Mouse (Mus musculus): ENCODE measurements around the gene Hspa14. TPM values are rescaled to one million over a fixed set of nuclear protein-coding genes. Genes with fewer than 3 reads are reported as not detected.
A peak's percentile ranks its signal among the peaks of the same experiment; 100 is the strongest.

Gene Hspa14
- polyA plus RNA-seq, 1 experiment: 49.0 TPM

DNA sequence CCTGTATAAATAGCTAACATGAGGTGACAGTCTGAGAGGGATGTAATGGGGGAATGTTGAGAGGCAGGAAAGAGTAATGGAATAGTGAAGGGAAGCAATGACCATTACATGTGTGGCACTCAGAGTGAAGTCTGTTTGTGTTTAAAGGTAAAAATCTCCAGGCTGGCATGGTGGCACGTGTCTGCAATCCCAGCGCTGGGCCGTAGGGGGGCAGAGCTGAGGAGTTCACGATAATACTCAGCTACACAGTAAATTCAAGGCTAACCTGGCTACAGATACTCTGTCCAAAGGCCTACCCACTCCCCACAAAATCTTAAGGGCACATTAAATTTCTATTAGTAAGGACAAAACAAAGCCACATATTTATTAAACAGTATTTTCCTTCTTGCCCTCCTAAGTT, 56.0 kb downstream of the Hspa14 start:
- Histone ChIP-seq H3K4me3 (ENCODE audit: insufficient read depth, poor library complexity, severe bottlenecking) (no peak overlapping the region), H3K36me3 (ENCODE audit: control insufficient read depth, insufficient read depth) (peaks cover 82% of the 10 kb centered on the region), H3K79me2 (ENCODE audit: control insufficient read depth, insufficient read depth) (no peaks in the 10 kb centered on the region), H3K79me3 (ENCODE audit: low read depth) (no peaks in the 10 kb centered on the region), H3ac (ENCODE audit: control insufficient read depth, insufficient read length, low read depth) (no peak overlapping the region), H3K27me3 (ENCODE audit: control insufficient read depth, insufficient read depth, insufficient read length) (no peaks in the 10 kb centered on the region)
- TF ChIP-seq CTCF (IDR thresholded peaks at IDR 0.05; ENCODE audit: control insufficient read depth, insufficient read depth, insufficient read length) (no peak), FOSL1 (IDR thresholded peaks at IDR 0.05; ENCODE audit: insufficient read depth, low read length, poor library complexity, severe bottlenecking) (no peak), MAX (IDR thresholded peaks at IDR 0.05) (no peak), MYOD1 (IDR thresholded peaks at IDR 0.05; ENCODE audit: control insufficient read depth, insufficient read length, low read depth) (no peak), USF1 (IDR thresholded peaks at IDR 0.05; ENCODE audit: low read depth) (no peak), MYOG (IDR thresholded peaks at IDR 0.05; ENCODE audit: control insufficient read depth, extremely low read depth, insufficient read length) (no peak), CEBPB (IDR thresholded peaks at IDR 0.05; ENCODE audit: low read depth) (no peak)

DNA sequence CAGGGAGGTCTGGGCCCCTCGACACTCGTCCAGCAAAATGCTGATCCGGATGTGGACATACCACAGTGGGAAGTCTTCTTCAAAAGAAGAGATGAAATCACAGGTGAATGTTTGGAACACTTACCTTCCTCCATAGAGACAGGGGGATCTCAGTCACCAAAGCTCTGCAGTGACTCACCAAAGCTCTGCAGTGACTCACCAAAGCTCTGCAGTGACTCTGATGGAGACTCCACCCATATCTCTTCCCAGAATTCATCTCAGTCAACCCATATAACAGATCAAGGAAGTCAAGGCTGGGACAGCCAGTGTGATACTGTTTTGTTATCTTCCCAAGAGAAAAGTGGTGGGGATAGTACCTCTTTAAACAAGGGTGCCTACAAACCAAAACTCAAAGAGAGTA, 59.5 kb downstream of the Hspa14 start:
- Histone ChIP-seq H3K36me3 (ENCODE audit: control insufficient read depth, insufficient read depth) (peaks cover 63% of the 10 kb centered on the region), H3K27me3 (ENCODE audit: control insufficient read depth, insufficient read depth, insufficient read length) (no peaks in the 10 kb centered on the region), H3K79me3 (ENCODE audit: low read depth) (no peaks in the 10 kb centered on the region), H3K79me2 (ENCODE audit: control insufficient read depth, insufficient read depth) (no peaks in the 10 kb centered on the region), H3K4me3 (ENCODE audit: insufficient read depth, poor library complexity, severe bottlenecking) (no peak overlapping the region), H3ac (ENCODE audit: control insufficient read depth, insufficient read length, low read depth) (no peak overlapping the region)
- TF ChIP-seq FOSL1 (IDR thresholded peaks at IDR 0.05; ENCODE audit: insufficient read depth, low read length, poor library complexity, severe bottlenecking) (peak; percentile 65), CEBPB (IDR thresholded peaks at IDR 0.05; ENCODE audit: low read depth) (no peak), CTCF (IDR thresholded peaks at IDR 0.05; ENCODE audit: control insufficient read depth, insufficient read depth, insufficient read length) (no peak)

DNA sequence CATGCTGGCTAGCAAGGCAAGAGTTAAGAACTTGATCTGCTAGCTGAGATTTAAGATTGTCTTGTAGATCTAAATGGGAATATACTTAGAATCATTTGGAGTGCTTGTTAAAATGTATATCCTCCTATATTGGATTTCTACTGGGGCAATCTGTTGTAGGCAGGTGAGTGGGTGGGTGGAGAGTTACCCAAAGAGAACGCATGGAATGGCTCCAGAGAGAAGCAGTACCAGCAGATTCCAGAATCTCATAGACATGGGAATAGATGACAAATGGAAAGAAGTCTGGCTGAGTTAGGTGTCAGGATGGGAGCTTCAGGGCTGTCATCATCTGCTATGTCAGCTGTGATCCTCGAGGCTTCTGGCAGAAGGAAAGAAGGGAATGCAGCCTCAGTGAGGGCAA, 63.2 kb downstream of the Hspa14 start:
- H3K27me3 ChIP-seq (ENCODE audit: control insufficient read depth, insufficient read depth, insufficient read length): no peaks in the 10 kb centered on the region
- no peak overlapping the region for H3K4me3 ChIP-seq (ENCODE audit: insufficient read depth, poor library complexity, severe bottlenecking)
- H3K36me3 ChIP-seq (ENCODE audit: control insufficient read depth, insufficient read depth): peaks cover 30% of the 10 kb centered on the region
- H3K79me2 ChIP-seq (ENCODE audit: control insufficient read depth, insufficient read depth): no peaks in the 10 kb centered on the region
- H3K79me3 ChIP-seq (ENCODE audit: low read depth): no peaks in the 10 kb centered on the region
- H3ac ChIP-seq (ENCODE audit: control insufficient read depth, insufficient read length, low read depth): no peak overlapping the region
- TF ChIP-seq MAX (IDR thresholded peaks at IDR 0.05) (no peak), MYOG (IDR thresholded peaks at IDR 0.05; ENCODE audit: control insufficient read depth, extremely low read depth, insufficient read length) (no peak), USF1 (IDR thresholded peaks at IDR 0.05; ENCODE audit: low read depth) (no peak), MYOD1 (IDR thresholded peaks at IDR 0.05; ENCODE audit: control insufficient read depth, insufficient read length, low read depth) (no peak), FOSL1 (IDR thresholded peaks at IDR 0.05; ENCODE audit: insufficient read depth, low read length, poor library complexity, severe bottlenecking) (no peak), CEBPB (IDR thresholded peaks at IDR 0.05; ENCODE audit: low read depth) (no peak), CTCF (IDR thresholded peaks at IDR 0.05; ENCODE audit: control insufficient read depth, insufficient read depth, insufficient read length) (no peak)

DNA sequence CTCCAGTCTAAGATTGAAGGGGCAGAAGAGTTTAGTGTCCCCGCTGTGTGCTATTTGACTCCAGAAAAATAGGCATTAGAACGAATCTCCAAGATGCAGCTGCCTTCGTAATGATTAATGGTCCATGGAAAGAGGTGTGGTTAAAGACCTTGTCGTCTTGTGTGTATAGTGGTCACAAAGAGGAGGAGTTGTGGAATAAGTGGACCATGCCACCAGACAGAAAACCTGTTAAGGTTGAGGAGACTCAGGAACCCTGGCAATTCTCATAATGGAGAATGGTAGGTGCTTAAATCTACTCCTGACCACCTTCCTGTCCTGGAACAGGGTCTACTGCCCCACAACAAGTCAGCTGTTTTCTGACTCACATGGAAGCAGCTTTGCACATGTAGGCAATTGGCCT, 66.6 kb downstream of the Hspa14 start:
- Histone ChIP-seq H3K4me3 (ENCODE audit: insufficient read depth, poor library complexity, severe bottlenecking) (no peak overlapping the region), H3ac (ENCODE audit: control insufficient read depth, insufficient read length, low read depth) (no peak overlapping the region), H3K36me3 (ENCODE audit: control insufficient read depth, insufficient read depth) (peaks cover 10% of the 10 kb centered on the region), H3K79me3 (ENCODE audit: low read depth) (no peaks in the 10 kb centered on the region), H3K27me3 (ENCODE audit: control insufficient read depth, insufficient read depth, insufficient read length) (no peaks in the 10 kb centered on the region), H3K79me2 (ENCODE audit: control insufficient read depth, insufficient read depth) (no peaks in the 10 kb centered on the region)
- TF ChIP-seq MYOG (IDR thresholded peaks at IDR 0.05; ENCODE audit: control insufficient read depth, extremely low read depth, insufficient read length) (no peak), FOSL1 (IDR thresholded peaks at IDR 0.05; ENCODE audit: insufficient read depth, low read length, poor library complexity, severe bottlenecking) (no peak), MYOD1 (IDR thresholded peaks at IDR 0.05; ENCODE audit: control insufficient read depth, insufficient read length, low read depth) (no peak), USF1 (IDR thresholded peaks at IDR 0.05; ENCODE audit: low read depth) (no peak), MAX (IDR thresholded peaks at IDR 0.05) (no peak), CTCF (IDR thresholded peaks at IDR 0.05; ENCODE audit: control insufficient read depth, insufficient read depth, insufficient read length) (no peak), CEBPB (IDR thresholded peaks at IDR 0.05; ENCODE audit: low read depth) (no peak)

DNA sequence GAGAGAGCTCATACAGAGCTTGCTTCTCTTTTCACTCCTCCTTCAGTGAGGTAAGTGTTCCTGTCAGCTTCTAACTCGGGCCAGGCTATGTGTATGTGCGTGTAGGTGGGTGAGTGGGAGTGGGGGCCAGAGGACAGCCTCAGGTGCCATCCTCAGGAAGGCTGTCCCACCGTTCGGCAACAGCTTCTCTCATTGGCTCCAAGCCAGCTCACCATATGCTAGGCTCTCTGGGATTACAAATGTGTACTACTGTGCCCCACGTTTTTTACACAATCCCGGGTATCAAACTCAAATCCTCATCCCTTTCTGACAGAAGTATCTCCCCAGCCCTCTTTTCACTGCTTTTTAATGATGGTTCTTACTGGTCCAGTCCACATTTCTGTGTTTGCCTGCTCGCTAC, 68.4 kb downstream of the Hspa14 start:
- Histone ChIP-seq H3K79me2 (ENCODE audit: control insufficient read depth, insufficient read depth) (no peaks in the 10 kb centered on the region), H3ac (ENCODE audit: control insufficient read depth, insufficient read length, low read depth) (no peak overlapping the region), H3K4me3 (ENCODE audit: insufficient read depth, poor library complexity, severe bottlenecking) (no peak overlapping the region), H3K27me3 (ENCODE audit: control insufficient read depth, insufficient read depth, insufficient read length) (no peaks in the 10 kb centered on the region), H3K36me3 (ENCODE audit: control insufficient read depth, insufficient read depth) (peaks cover 14% of the 10 kb centered on the region), H3K79me3 (ENCODE audit: low read depth) (no peaks in the 10 kb centered on the region)
- TF ChIP-seq MYOG (IDR thresholded peaks at IDR 0.05; ENCODE audit: control insufficient read depth, extremely low read depth, insufficient read length) (no peak), MAX (IDR thresholded peaks at IDR 0.05) (no peak), CEBPB (IDR thresholded peaks at IDR 0.05; ENCODE audit: low read depth) (no peak), CTCF (IDR thresholded peaks at IDR 0.05; ENCODE audit: control insufficient read depth, insufficient read depth, insufficient read length) (no peak), FOSL1 (IDR thresholded peaks at IDR 0.05; ENCODE audit: insufficient read depth, low read length, poor library complexity, severe bottlenecking) (no peak), MYOD1 (IDR thresholded peaks at IDR 0.05; ENCODE audit: control insufficient read depth, insufficient read length, low read depth) (no peak), USF1 (IDR thresholded peaks at IDR 0.05; ENCODE audit: low read depth) (no peak)

Other genes starting within 250 kb of the Hspa14 start
- gene Nmt2, start 228.6 kb downstream of the Hspa14 start, polyA plus RNA-seq (2012; fragmentation: generic; extraction: Trizol): 25.0 TPM
- gene Rpp38, start 180.2 kb downstream of the Hspa14 start, polyA plus RNA-seq (2012; fragmentation: generic; extraction: Trizol): 9.8 TPM
- 0.32 TPM for gene Acbd7, start 176.6 kb downstream of the Hspa14 start, polyA plus RNA-seq (2012; fragmentation: generic; extraction: Trizol)
- not detected for gene Olah, start 115.6 kb downstream of the Hspa14 start, polyA plus RNA-seq (2012; fragmentation: generic; extraction: Trizol)
- gene Meig1, start 90.2 kb downstream of the Hspa14 start, polyA plus RNA-seq (2012; fragmentation: generic; extraction: Trizol): not detected
- gene Dclre1c, start 88.7 kb downstream of the Hspa14 start, polyA plus RNA-seq (2012; fragmentation: generic; extraction: Trizol): 1.3 TPM
- gene Suv39h2, start 37.8 kb downstream of the Hspa14 start, polyA plus RNA-seq (2012; fragmentation: generic; extraction: Trizol): 4.5 TPM
- gene Gm45902, start within 50 bp of the Hspa14 start, polyA plus RNA-seq (2012; fragmentation: generic; extraction: Trizol): 2.5 TPM
- gene Cdnf, start 216 bp upstream of the Hspa14 start, polyA plus RNA-seq (2012; fragmentation: generic; extraction: Trizol): 0.21 TPM
- 16.6 TPM for gene Fam107b, start 57.7 kb upstream of the Hspa14 start, polyA plus RNA-seq (2012; fragmentation: generic; extraction: Trizol)

Measured in C2C12 (cell line).